Mouse (Mus musculus): ENCODE data around the gene Bfsp1. TPM values are rescaled to one million over a fixed set of nuclear protein-coding genes. Genes with fewer than 3 reads are reported as not detected.
A peak's percentile ranks its signal among the peaks of the same experiment; 100 is the strongest.

Bfsp1 gene
- polyA plus RNA-seq (2016; fragmentation: Nextera tagmentation; extraction: Ambion mirVana), result 2.2 and 2.3 TPM in 2 replicates

DNA sequence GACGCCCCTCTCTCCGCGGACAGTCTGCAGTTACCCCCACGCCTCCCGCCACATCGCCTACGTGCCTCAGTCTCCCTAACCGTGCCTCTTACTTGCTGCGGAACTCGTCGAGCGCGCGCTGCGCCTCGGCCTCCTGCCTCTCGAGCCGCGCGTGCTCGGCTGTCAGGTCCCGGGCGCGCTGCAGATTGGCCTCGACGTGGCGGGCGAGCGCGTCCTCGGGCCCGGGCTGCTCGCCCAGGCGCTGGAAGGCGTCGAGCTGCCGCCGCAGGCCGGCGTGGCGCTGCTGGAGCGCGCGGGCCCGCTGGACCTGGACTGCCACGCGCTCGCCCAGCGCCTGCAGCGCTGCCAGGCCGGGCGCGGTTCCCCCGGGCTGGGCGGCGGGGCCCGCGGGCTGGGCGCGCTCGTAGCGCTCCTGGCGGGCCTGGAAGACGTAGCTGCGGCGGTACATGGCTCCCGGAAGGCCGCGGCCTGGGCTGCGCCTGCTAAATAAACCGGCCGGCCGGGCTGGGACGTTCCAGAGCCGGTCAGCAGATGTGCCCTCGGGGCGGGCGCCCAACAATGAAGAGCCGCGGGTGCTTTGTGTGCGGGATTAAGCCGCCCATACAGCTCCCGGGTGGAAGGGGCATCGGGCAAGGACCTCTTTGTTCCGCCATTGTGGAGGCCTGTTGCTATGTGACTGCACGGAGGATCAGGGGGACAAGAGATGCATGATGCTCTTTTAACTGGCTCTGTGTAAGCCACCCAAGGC lies at the start of gene Bfsp1:
TSS of gene Bfsp1 (minus strand) at position 690 of the 748 bp plus-strand sequence.
- peak within 1 kb of the TSS; percentile 85 for H3K9ac ChIP-seq
- ATAC-seq (ENCODE audit: insufficient number of reproducible peaks, low FRiP score), result peak; percentile 78
- no peaks in the 10 kb centered on the region for H3K27me3 ChIP-seq (replicated peaks)
- H3K27ac ChIP-seq (ENCODE audit: poor library complexity, severe bottlenecking), result peak within 1 kb of the TSS; percentile 1; the same call in 1 of the 2 replicates
- H3K4me2 ChIP-seq, result peak within 1 kb of the TSS; percentile 73
- H3K36me3 ChIP-seq, result no peaks in the 10 kb centered on the region
- H3K4me3 ChIP-seq, result peak within 1 kb of the TSS; percentile 51
- 0 out of 2 replicates have a peak, but pooled peaks cover 3% of the 10 kb centered on the region for H3K4me1 ChIP-seq (replicated peaks)
- no peaks in the 10 kb centered on the region for H3K9me3 ChIP-seq (replicated peaks)
- 4% methylated on average over 86 of the region's 86 CpGs for WGBS

GRCm38 (mm10) chr2:143912199-143912598 lies 49.2 kb upstream of the Bfsp1 start:
- 93% methylated on average over 2 of the region's 2 CpGs for WGBS
- Histone ChIP-seq H3K9me3 (replicated peaks) (no peaks in the 10 kb centered on the region), H3K36me3 (no peaks in the 10 kb centered on the region), H3K27me3 (replicated peaks) (no peaks in the 10 kb centered on the region), H3K4me3 (no peak overlapping the region), H3K4me2 (no peak overlapping the region), H3K4me1 (replicated peaks) (peaks cover 4% of the 10 kb centered on the region; the same call in 1 of the 2 replicates), H3K27ac (ENCODE audit: poor library complexity, severe bottlenecking) (no peak overlapping the region), H3K9ac (no peak overlapping the region)
- ATAC-seq (ENCODE audit: insufficient number of reproducible peaks, low FRiP score), result no peak

DNA sequence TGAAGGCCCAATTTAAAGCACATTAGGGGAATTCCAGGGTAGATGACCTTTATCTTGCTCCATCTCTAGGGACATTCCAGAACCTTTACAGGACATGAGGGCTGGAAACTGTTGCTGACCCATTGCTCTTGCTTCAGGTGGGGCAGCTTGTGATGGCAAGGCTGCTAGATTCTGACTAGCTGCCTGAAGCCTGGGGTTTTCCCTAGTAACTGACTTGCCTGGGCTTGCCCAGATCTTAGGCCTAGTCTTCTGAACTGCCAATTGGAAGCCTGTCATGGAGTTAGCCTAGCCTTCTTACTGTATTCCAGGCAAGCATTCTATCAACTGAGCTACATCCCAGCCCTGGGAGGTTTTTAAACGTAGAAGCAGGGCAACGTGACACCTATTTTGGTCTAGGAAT lies 46.3 kb upstream of the Bfsp1 start:
- Histone ChIP-seq H3K4me2 (no peak overlapping the region), H3K36me3 (no peaks in the 10 kb centered on the region)

DNA sequence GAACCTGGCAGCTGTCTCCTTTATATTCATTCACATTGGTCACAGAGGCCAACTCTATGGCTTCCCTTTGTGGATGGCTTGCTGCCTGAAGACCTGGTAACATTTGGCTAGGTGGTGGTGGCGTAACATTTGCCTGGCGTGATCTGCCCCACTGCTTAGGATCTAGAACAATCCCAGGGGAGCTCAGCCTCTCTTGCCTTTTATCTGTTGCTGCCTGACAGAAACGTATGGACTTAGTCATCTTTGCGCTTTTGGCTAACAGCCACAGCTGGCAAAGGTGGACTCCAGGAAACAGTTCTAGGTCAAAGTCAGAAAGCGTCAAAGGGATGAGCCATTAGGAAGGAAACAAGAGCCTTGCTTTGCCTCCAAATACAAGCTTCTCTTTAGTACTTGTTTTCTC lies 41.9 kb upstream of the Bfsp1 start:
- Histone ChIP-seq H3K9me3 (replicated peaks) (no peaks in the 10 kb centered on the region), H3K27me3 (replicated peaks) (no peaks in the 10 kb centered on the region), H3K27ac (ENCODE audit: poor library complexity, severe bottlenecking) (no peak overlapping the region), H3K4me2 (no peak overlapping the region), H3K9ac (no peak overlapping the region), H3K4me1 (replicated peaks) (peaks cover 5% of the 10 kb centered on the region; the same call in 1 of the 2 replicates), H3K36me3 (no peaks in the 10 kb centered on the region), H3K4me3 (no peak overlapping the region)
- ATAC-seq (ENCODE audit: insufficient number of reproducible peaks, low FRiP score), result no peak
- WGBS, result 65% methylated on average over 5 of the region's 5 CpGs

More for the DNA sequence above, 46.3 kb upstream of the Bfsp1 start:
- H3K4me3 ChIP-seq, result no peak overlapping the region
- no peaks in the 10 kb centered on the region for H3K9me3 ChIP-seq (replicated peaks)
- no peaks in the 10 kb centered on the region for H3K27me3 ChIP-seq (replicated peaks)
- no peaks in the 10 kb centered on the region for H3K4me1 ChIP-seq (replicated peaks)
- no peak overlapping the region for H3K9ac ChIP-seq
- ATAC-seq (ENCODE audit: insufficient number of reproducible peaks, low FRiP score), result no peak
- H3K27ac ChIP-seq (ENCODE audit: poor library complexity, severe bottlenecking), result no peak overlapping the region
- 76% methylated on average over 2 of the region's 2 CpGs for WGBS

DNA sequence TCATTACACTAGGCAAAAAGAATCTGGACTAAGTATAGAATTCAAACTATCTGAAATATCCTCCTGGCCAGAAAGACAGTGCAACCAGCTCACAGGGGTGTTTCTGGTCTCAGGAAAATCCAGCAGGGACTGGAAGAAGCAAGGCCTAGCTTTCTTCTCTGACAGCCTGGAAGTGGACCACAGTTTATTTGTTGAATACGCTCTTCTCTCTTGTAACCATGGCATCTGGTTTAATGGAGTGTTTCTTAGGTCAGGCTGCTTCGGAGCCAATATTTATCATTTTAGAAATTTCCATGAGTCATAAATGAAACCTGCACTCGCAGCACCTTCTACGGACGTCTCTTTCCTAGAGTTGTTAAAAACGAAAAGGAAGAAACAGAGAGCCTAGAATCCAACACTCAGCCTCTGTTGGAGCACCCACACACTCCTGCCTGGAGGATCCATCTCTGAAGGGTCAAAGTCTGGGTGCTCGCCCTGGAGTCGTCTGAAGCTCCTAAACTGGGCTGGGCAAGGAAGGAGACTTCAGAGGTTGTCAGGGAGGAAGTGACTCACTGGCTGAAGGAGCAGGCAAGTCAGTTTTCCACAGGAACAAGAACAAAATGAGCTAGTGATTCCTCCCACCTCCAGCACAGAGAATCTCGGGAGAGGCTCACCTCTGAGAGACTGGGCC lies 40.5 kb upstream of the Bfsp1 start:
- WGBS, result 60% methylated on average over 9 of the region's 9 CpGs
- H3K4me1 ChIP-seq (replicated peaks), result peaks cover 5% of the 10 kb centered on the region; the same call in 1 of the 2 replicates
- H3K36me3 ChIP-seq, result no peaks in the 10 kb centered on the region
- H3K4me2 ChIP-seq, result no peak overlapping the region
- H3K4me3 ChIP-seq, result no peak overlapping the region
- ATAC-seq (ENCODE audit: insufficient number of reproducible peaks, low FRiP score), result no peak
- no peaks in the 10 kb centered on the region for H3K9me3 ChIP-seq (replicated peaks)
- H3K9ac ChIP-seq, result no peak overlapping the region
- H3K27ac ChIP-seq (ENCODE audit: poor library complexity, severe bottlenecking), result no peak overlapping the region
- no peaks in the 10 kb centered on the region for H3K27me3 ChIP-seq (replicated peaks)

DNA sequence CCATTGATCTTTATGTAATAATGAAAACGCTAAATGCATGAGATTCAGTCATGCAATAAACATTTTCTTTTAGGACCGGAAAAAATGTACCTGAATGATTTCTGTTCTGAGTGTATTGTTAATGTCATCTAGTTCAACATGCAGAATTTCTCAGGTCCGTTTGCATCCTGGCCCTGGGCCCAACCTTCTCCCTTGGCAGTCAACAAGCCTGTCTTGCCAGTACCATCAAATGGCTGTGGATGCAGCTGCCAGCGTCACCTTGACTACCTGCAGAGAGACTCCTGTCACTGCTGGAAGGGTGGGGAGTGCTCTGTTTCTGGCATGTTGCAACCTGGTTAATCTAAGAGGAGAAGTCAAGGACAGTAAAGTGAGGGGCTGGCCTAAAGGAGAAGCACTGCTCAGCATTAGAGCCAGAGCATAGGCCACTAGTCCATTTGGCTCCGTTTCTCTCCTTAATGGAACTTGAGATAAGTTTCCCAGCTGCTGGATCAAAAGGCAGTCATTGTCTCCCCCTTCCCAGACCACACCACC lies 37.9 kb upstream of the Bfsp1 start:
- no peak overlapping the region for H3K27ac ChIP-seq (ENCODE audit: poor library complexity, severe bottlenecking)
- ATAC-seq (ENCODE audit: insufficient number of reproducible peaks, low FRiP score), result no peak
- no peaks in the 10 kb centered on the region for H3K27me3 ChIP-seq (replicated peaks)
- H3K9ac ChIP-seq, result no peak overlapping the region
- H3K36me3 ChIP-seq, result no peaks in the 10 kb centered on the region
- peaks cover 5% of the 10 kb centered on the region; the same call in 1 of the 2 replicates for H3K4me1 ChIP-seq (replicated peaks)
- H3K4me2 ChIP-seq, result no peak overlapping the region
- WGBS, result 62% methylated on average over 5 of the region's 5 CpGs
- no peaks in the 10 kb centered on the region for H3K9me3 ChIP-seq (replicated peaks)
- H3K4me3 ChIP-seq, result no peak overlapping the region

DNA sequence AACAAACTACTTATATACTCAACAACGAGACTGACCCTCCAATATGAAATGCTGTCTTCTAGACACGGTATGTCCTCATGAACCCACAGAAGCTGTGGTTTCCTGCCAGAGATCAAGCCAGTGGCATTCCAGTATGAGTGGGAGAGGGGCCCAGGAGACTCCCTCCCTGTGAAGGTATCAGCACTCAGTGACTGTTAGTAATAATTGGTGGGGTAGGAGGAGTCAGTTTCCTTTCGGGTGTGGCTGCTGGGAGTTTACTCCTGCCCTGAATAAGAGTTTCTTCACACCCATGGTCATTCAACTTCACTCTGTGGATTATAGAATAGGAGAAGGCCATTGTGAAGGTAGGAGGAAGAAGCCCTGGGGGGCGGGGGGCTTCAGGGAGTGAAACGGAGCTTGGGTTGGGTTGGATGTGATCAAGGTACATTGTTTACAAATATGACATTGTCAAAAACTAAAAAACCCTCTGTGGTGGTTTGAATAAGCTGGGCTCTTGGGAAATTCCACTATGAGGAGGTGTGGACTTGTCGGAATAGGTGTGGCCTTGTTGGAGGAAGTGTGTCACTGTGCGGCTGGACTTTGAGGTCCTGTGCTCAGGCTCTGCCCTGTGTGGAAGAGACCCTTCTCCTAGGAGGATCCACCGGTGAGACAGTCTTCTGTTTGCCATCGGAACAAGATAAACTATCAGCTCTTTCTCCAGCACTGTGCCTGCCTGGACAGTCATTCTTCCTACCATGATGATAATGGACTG lies 36.7 kb upstream of the Bfsp1 start:
- Histone ChIP-seq H3K27ac (ENCODE audit: poor library complexity, severe bottlenecking) (no peak overlapping the region), H3K36me3 (no peaks in the 10 kb centered on the region), H3K4me2 (no peak overlapping the region), H3K9ac (no peak overlapping the region), H3K27me3 (replicated peaks) (no peaks in the 10 kb centered on the region), H3K4me1 (replicated peaks) (peaks cover 5% of the 10 kb centered on the region; the same call in 1 of the 2 replicates), H3K4me3 (no peak overlapping the region), H3K9me3 (replicated peaks) (no peaks in the 10 kb centered on the region)
- WGBS, result 77% methylated on average over 9 of the region's 9 CpGs
- no peak for ATAC-seq (ENCODE audit: insufficient number of reproducible peaks, low FRiP score)

GRCm38 (mm10) chr2:143891302-143892048 lies 28.5 kb upstream of the Bfsp1 start:
- Histone ChIP-seq H3K27ac (ENCODE audit: poor library complexity, severe bottlenecking) (no peak overlapping the region), H3K4me1 (replicated peaks) (no peaks in the 10 kb centered on the region), H3K4me2 (no peak overlapping the region), H3K4me3 (no peak overlapping the region), H3K27me3 (replicated peaks) (no peaks in the 10 kb centered on the region), H3K36me3 (no peaks in the 10 kb centered on the region), H3K9me3 (replicated peaks) (0 out of 2 replicates have a peak, but pooled peaks cover 5% of the 10 kb centered on the region), H3K9ac (no peak overlapping the region)
- WGBS, result 75% methylated on average over 10 of the region's 10 CpGs
- no peak for ATAC-seq (ENCODE audit: insufficient number of reproducible peaks, low FRiP score)

- WGBS, result 65% methylated on average over 12 of the region's 12 CpGs
- ATAC-seq (ENCODE audit: insufficient number of reproducible peaks, low FRiP score), result no peak
- no peak overlapping the region for H3K9ac ChIP-seq
- no peaks in the 10 kb centered on the region for H3K4me1 ChIP-seq (replicated peaks)
- H3K9me3 ChIP-seq (replicated peaks), result 0 out of 2 replicates have a peak, but pooled peaks cover 5% of the 10 kb centered on the region
- H3K27ac ChIP-seq (ENCODE audit: poor library complexity, severe bottlenecking), result no peak overlapping the region
- no peak overlapping the region for H3K4me2 ChIP-seq
- H3K4me3 ChIP-seq, result no peak overlapping the region
- H3K27me3 ChIP-seq (replicated peaks), result no peaks in the 10 kb centered on the region
- no peaks in the 10 kb centered on the region for H3K36me3 ChIP-seq
Measured at GRCm38 (mm10) chr2:143889860-143890433, 27.0 kb upstream of the Bfsp1 start.

All from heart, embryonic 12.5 days (tissue).